Mouse (Mus musculus): Measurements from ENCODE around the gene Ablim1.

Gene Ablim1

GRCm38 (mm10) chr19:57119661-57120060, 195.1 kb downstream of the Ablim1 start:
- no peak for DNase-seq

- peak; percentile 99 for DNase-seq
These were observed 195.7 kb downstream of the Ablim1 start for GRCm38 (mm10) chr19:57118785-57119565.

GRCm38 (mm10) chr19:57117751-57118150, 197.0 kb downstream of the Ablim1 start:
- DNase-seq = no peak

- peak; percentile 94 for DNase-seq
These were observed 197.7 kb downstream of the Ablim1 start for GRCm38 (mm10) chr19:57116871-57117501.

GRCm38 (mm10) chr19:57115670-57116069, 199.0 kb downstream of the Ablim1 start:
- no peak for DNase-seq

GRCm38 (mm10) chr19:57114951-57115350, 199.8 kb downstream of the Ablim1 start:
- no peak for DNase-seq

GRCm38 (mm10) chr19:57113975-57114374, 200.7 kb downstream of the Ablim1 start:
- DNase-seq = no peak

- peak; percentile 96 for DNase-seq
These were observed 201.8 kb downstream of the Ablim1 start for GRCm38 (mm10) chr19:57112816-57113406.

- no peak for DNase-seq
These were observed 202.4 kb downstream of the Ablim1 start for GRCm38 (mm10) chr19:57112231-57112815.

- DNase-seq = peak; percentile 93
These were observed 203.4 kb downstream of the Ablim1 start for GRCm38 (mm10) chr19:57111301-57111700.

- DNase-seq = peak; percentile 96
These were observed 205.1 kb downstream of the Ablim1 start for GRCm38 (mm10) chr19:57109620-57110019.

- peak; percentile 95 for DNase-seq
These were observed 208.2 kb downstream of the Ablim1 start for GRCm38 (mm10) chr19:57106513-57106912.

GRCm38 (mm10) chr19:57106031-57106430, 208.7 kb downstream of the Ablim1 start:
- peak; percentile 90 for DNase-seq

GRCm38 (mm10) chr19:57105156-57105555, 209.6 kb downstream of the Ablim1 start:
- DNase-seq = no peak

GRCm38 (mm10) chr19:57104171-57104748, 210.5 kb downstream of the Ablim1 start:
- peak; percentile 92 for DNase-seq

GRCm38 (mm10) chr19:57103360-57103958, 211.3 kb downstream of the Ablim1 start:
- DNase-seq = no peak

- DNase-seq = no peak
These were observed 212.7 kb downstream of the Ablim1 start for GRCm38 (mm10) chr19:57101986-57102385.

- DNase-seq = peak; percentile 96
These were observed 213.8 kb downstream of the Ablim1 start for GRCm38 (mm10) chr19:57100753-57101446.

GRCm38 (mm10) chr19:57099986-57100385, 214.7 kb downstream of the Ablim1 start:
- peak; percentile 94 for DNase-seq

- no peak for DNase-seq
These were observed 215.7 kb downstream of the Ablim1 start for GRCm38 (mm10) chr19:57099094-57099357.

GRCm38 (mm10) chr19:57098241-57099093, 216.3 kb downstream of the Ablim1 start:
- peak; percentile 99 for DNase-seq
